Mouse (Mus musculus) embryonic facial prominence, embryonic 15.5 days (tissue): ENCODE data around the gene Mfsd4b5. TPM values are rescaled to one million over a fixed set of nuclear protein-coding genes. Genes with fewer than 3 reads are reported as not detected.
"Not testable (repeated sequence)": the region's sequence is repeated elsewhere in the genome, so short reads cannot be mapped to it uniquely, and the experiment has no call there.

Source experiments
- ATAC-seq: fragments of 200-750 bp; cut with Nextera tagmentation; 2 replicates; pipeline ENCODE4 v1.8.0; 2017; ENCODE audit warnings: low read depth, moderate TSS enrichment; ENCODE audit not compliant: insufficient number of reproducible peaks, low FRiP score, low TSS enrichment
- H3K27ac ChIP-seq: fragments of 300-500 bp; sonication (generic); replicated peaks from 2 replicates; pipeline ENCODE4 v1.5.1; 2015; ENCODE audit warnings: mild to moderate bottlenecking, inconsistent platforms
- H3K27me3 ChIP-seq: fragments of 300-500 bp; sonication (generic); 2 replicates; pipeline ENCODE4 v1.6.1; 2015; ENCODE audit warnings: inconsistent platforms
- H3K36me3 ChIP-seq: fragments of 300-500 bp; sonication (generic); 2 replicates; pipeline ENCODE4 v1.6.1; 2015; ENCODE audit warnings: mild to moderate bottlenecking, inconsistent platforms
- H3K4me1 ChIP-seq: fragments of 300-500 bp; sonication (generic); 2 replicates; pipeline ENCODE4 v1.6.1; 2015; ENCODE audit warnings: inconsistent platforms
- H3K4me2 ChIP-seq: fragments of 300-500 bp; sonication (generic); replicated peaks from 2 replicates; pipeline ENCODE4 v1.6.1; 2015; ENCODE audit warnings: mild to moderate bottlenecking, inconsistent platforms
- H3K4me3 ChIP-seq: fragments of 300-500 bp; sonication (generic); replicated peaks from 2 replicates; pipeline ENCODE4 v1.5.1; 2015; ENCODE audit warnings: mild to moderate bottlenecking, inconsistent platforms
- H3K9ac ChIP-seq: fragments of 300-500 bp; sonication (generic); 2 replicates; pipeline ENCODE4 v1.6.1; 2015; ENCODE audit warnings: inconsistent platforms
- H3K9me3 ChIP-seq: fragments of 300-500 bp; sonication (generic); replicated peaks from 2 replicates; pipeline ENCODE4 v1.6.1; 2016; ENCODE audit warnings: inconsistent platforms
- WGBS: fragments of 180-500 bp; shearing (Covaris S2); methylation state at CpG from one replicate; pipeline ENCODE4 v1.1.7; 2015; 5-methylcytosine and 5-hydroxymethylcytosine counted together
- polyA plus RNA-seq: library from polyadenylated mRNA; unstranded; fragments of >200 nt; fragmentation: Nextera tagmentation; extraction: Ambion mirVana; gene quantifications from 2 replicates; pipeline ENCODE4 v1.2.1, GENCODE M21; 2015

Mfsd4b5 gene
- polyA plus RNA-seq, 1 experiment from 2014 or later, result 0.05 TPM

DNA sequence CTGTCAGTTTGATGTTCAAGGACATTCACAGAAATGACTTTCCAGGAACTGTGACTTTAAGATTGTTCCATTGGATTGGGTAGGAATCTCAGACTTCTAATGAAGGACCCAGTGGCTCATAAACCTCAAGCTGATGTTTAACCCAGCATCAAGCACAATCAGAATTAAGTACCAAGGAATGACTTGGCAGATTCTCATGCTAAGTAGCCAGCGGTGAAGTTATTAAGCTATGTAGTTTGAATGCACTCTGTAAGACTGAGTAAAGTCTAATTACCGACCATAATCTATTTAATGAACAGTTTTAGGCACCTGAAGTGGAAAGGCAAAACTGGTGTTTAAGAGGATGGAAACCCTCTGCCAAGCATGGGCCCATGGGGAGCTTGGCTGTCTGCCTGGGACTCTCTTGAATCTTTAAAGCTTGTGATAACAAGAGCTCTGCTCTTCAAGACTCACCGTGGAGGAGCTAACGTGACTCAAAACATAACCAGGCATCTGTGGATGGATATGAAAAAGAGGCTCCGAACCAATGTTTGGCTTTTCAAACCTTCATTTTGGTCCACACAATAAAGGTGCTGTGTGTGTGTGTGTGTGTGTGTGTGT lies 31.9 kb upstream of the Mfsd4b5 start:
- Histone ChIP-seq H3K27ac (no peak overlapping the region), H3K4me3 (no peak overlapping the region), H3K9ac (no peak overlapping the region), H3K36me3 (no peaks in the 10 kb centered on the region), H3K4me1 (no peaks in the 10 kb centered on the region), H3K4me2 (no peak overlapping the region), H3K9me3 (no peaks in the 10 kb centered on the region), H3K27me3 (no peaks in the 10 kb centered on the region)
- WGBS, result 80% methylated on average over 5 of the region's 5 CpGs
- ATAC-seq, result no peak

DNA sequence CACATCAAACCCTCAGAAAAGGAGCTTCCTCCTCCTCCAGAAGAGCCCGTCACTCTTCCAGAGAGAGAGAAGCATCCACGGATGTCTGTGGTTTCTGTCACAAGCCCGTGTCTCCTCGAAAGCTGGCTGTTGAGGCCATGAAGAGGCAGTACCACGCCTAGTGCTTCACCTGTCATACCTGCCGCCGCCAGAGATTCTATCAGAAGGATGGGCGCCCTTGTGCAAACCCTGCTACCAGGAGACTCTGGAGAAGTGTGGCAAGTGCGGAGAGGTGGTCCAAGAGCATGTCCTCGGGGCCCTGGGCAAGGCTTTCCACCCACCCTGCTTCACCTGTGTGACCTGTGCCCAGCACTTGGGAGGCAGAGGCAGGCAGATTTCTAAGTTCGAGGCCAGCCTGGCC lies 23.1 kb upstream of the Mfsd4b5 start:
- Histone ChIP-seq H3K4me3 (no peak overlapping the region), H3K9ac (no peak overlapping the region), H3K27me3 (no peaks in the 10 kb centered on the region), H3K4me2 (no peak overlapping the region), H3K27ac (no peak overlapping the region), H3K9me3 (no peaks in the 10 kb centered on the region), H3K36me3 (no peaks in the 10 kb centered on the region), H3K4me1 (no peaks in the 10 kb centered on the region)
- no peak for ATAC-seq
- 78% methylated on average over 11 of the region's 11 CpGs for WGBS

GRCm38 (mm10) chr10:40008847-40009246 lies 22.4 kb upstream of the Mfsd4b5 start:
- H3K4me1 ChIP-seq, H3K27me3 ChIP-seq, H3K9me3 ChIP-seq, H3K36me3 ChIP-seq, ATAC-seq, H3K9ac ChIP-seq, H3K27ac ChIP-seq, H3K4me3 ChIP-seq, H3K4me2 ChIP-seq: not testable (repeated sequence)
- 73% methylated on average over 4 of the region's 4 CpGs for WGBS

GRCm38 (mm10) chr10:40007953-40008352 lies 21.5 kb upstream of the Mfsd4b5 start:
- H3K4me1 ChIP-seq, result no peaks in the 10 kb centered on the region
- H3K36me3 ChIP-seq, result no peaks in the 10 kb centered on the region
- H3K9ac ChIP-seq, result no peak overlapping the region
- no peak overlapping the region for H3K4me3 ChIP-seq
- no peak overlapping the region for H3K4me2 ChIP-seq
- 80% methylated on average over 4 of the region's 4 CpGs for WGBS
- no peaks in the 10 kb centered on the region for H3K9me3 ChIP-seq
- ATAC-seq, result no peak
- no peaks in the 10 kb centered on the region for H3K27me3 ChIP-seq
- H3K27ac ChIP-seq, result no peak overlapping the region

DNA sequence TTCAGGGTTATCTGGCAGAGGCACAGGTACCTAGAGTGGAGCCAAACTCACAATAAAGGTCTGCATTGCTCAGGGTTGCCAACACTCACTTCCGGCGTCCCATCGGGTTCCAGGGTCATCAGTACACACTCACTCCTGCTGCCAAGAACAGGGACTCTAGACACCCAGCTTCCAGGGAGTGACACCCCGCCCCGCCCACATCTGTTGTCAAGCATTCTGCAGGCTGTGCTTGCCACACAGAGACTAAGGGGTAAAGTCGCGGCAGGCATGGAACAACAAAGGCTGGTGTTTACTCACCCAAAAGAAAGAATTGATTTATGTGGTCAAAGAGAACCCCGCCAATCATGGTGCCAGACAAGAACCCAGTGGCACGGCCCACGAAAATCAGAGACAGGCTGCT lies 20.5 kb upstream of the Mfsd4b5 start:
- no peak overlapping the region for H3K4me3 ChIP-seq
- no peaks in the 10 kb centered on the region for H3K4me1 ChIP-seq
- H3K4me2 ChIP-seq, result no peak overlapping the region
- no peaks in the 10 kb centered on the region for H3K9me3 ChIP-seq
- H3K9ac ChIP-seq, result no peak overlapping the region
- H3K36me3 ChIP-seq, result no peaks in the 10 kb centered on the region
- H3K27ac ChIP-seq, result no peak overlapping the region
- WGBS, result 59% methylated on average over 10 of the region's 10 CpGs
- no peaks in the 10 kb centered on the region for H3K27me3 ChIP-seq
- no peak for ATAC-seq

GRCm38 (mm10) chr10:40000746-40001145 lies 14.3 kb upstream of the Mfsd4b5 start:
- Histone ChIP-seq H3K9me3 (no peaks in the 10 kb centered on the region), H3K4me2 (no peak overlapping the region), H3K4me1 (no peaks in the 10 kb centered on the region), H3K27ac (no peak overlapping the region), H3K4me3 (no peak overlapping the region), H3K9ac (no peak overlapping the region), H3K27me3 (no peaks in the 10 kb centered on the region), H3K36me3 (no peaks in the 10 kb centered on the region)
- 77% methylated on average over 2 of the region's 2 CpGs for WGBS
- no peak for ATAC-seq

DNA sequence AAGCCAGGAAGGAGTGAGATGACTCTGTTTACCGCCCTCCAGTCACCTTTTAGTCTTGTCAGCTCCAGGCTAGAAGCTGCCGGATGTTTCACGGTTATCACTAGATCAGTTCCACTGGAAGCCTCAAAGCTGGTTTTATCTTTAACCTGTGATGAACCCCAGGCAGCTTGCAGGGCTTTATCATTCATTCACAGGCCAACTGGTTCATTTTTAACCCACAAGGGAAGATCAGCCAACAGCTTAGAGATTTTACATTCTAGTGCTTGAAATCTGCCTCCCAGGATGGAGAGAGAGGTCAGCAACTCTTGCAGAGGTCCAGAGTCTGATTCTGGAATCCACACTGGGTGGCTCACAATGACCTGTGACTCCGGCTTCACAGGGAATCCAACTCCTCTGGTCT lies 4.7 kb upstream of the Mfsd4b5 start:
- Histone ChIP-seq H3K9me3 (no peaks in the 10 kb centered on the region), H3K36me3 (no peaks in the 10 kb centered on the region), H3K4me1 (no peaks in the 10 kb centered on the region), H3K4me2 (no peak overlapping the region), H3K4me3 (no peak overlapping the region), H3K9ac (no peak overlapping the region), H3K27ac (no peak overlapping the region), H3K27me3 (no peaks in the 10 kb centered on the region)
- no peak for ATAC-seq
- WGBS, result 53% methylated on average over 4 of the region's 4 CpGs

DNA sequence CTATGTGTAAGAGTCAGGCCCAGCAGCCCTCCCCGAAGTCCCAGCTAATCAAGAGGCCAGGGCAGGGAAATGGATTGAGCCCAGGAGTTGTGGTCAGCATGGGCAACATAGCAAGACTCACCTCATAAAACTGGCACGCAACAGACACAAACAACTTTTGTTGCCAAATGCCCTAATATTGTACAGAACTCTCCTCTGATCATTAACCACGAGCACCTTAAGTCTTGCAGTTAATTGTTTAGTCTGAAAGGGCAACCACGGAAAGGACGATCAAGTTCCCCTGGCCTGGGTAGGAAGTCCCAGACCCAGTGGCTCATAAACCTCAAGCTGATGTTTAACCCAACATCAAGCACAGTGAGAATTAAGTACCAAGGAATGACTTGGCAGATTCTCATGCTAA lies 3.8 kb downstream of the Mfsd4b5 start:
- 69% methylated on average over 5 of the region's 5 CpGs for WGBS
- no peaks in the 10 kb centered on the region for H3K36me3 ChIP-seq
- H3K9ac ChIP-seq, result no peak overlapping the region
- ATAC-seq, result no peak
- H3K4me2 ChIP-seq, result no peak overlapping the region
- no peak overlapping the region for H3K4me3 ChIP-seq
- H3K27ac ChIP-seq, result no peak overlapping the region
- no peaks in the 10 kb centered on the region for H3K27me3 ChIP-seq
- H3K4me1 ChIP-seq, result no peaks in the 10 kb centered on the region
- 0 out of 2 replicates have a peak, but pooled peaks cover 2% of the 10 kb centered on the region for H3K9me3 ChIP-seq

- Histone ChIP-seq H3K4me1 (no peaks in the 10 kb centered on the region), H3K4me2 (no peak overlapping the region), H3K4me3 (no peak overlapping the region), H3K27me3 (no peaks in the 10 kb centered on the region), H3K36me3 (no peaks in the 10 kb centered on the region), H3K9me3 (0 out of 2 replicates have a peak, but pooled peaks cover 3% of the 10 kb centered on the region), H3K9ac (no peak overlapping the region), H3K27ac (no peak overlapping the region)
- 93% methylated on average over 1 of the region's 1 CpGs for WGBS
- no peak for ATAC-seq
These were observed 8.2 kb downstream of the Mfsd4b5 start for GRCm38 (mm10) chr10:39978231-39978630.

- no peak overlapping the region for H3K4me2 ChIP-seq
- ATAC-seq, result no peak
- H3K4me3 ChIP-seq, result no peak overlapping the region
- H3K36me3 ChIP-seq, result no peaks in the 10 kb centered on the region
- H3K9me3 ChIP-seq, result 0 out of 2 replicates have a peak, but pooled peaks cover 3% of the 10 kb centered on the region
- no peaks in the 10 kb centered on the region for H3K27me3 ChIP-seq
- H3K27ac ChIP-seq, result no peak overlapping the region
- no peaks in the 10 kb centered on the region for H3K4me1 ChIP-seq
- WGBS, result 93% methylated on average over 4 of the region's 4 CpGs
- no peak overlapping the region for H3K9ac ChIP-seq
These were observed 9.1 kb downstream of the Mfsd4b5 start for GRCm38 (mm10) chr10:39977346-39977745.

DNA sequence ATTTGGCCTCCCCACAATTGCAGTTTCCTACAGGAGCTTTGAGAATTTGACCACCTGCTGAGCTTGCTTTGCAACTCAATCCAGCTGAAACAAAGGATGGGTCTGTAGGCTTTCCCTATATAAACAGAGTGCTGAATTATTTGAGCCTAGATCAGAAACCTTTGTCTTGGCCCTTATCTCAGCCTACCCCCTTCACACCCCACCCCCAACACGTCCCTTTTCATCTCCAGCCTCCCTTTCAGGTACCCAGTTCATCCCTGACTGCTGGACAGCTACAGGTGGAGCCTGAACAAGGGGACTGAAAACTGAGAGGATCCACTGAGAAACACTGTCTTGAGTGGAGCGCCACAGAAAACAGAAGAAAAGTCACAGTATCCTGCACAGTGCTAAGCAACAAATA lies 10.7 kb downstream of the Mfsd4b5 start:
- Histone ChIP-seq H3K9ac (no peak overlapping the region), H3K36me3 (no peaks in the 10 kb centered on the region), H3K4me1 (no peaks in the 10 kb centered on the region), H3K9me3 (0 out of 2 replicates have a peak, but pooled peaks cover 3% of the 10 kb centered on the region), H3K27ac (no peak overlapping the region), H3K4me3 (no peak overlapping the region), H3K4me2 (no peak overlapping the region), H3K27me3 (no peaks in the 10 kb centered on the region)
- 39% methylated on average over 2 of the region's 2 CpGs for WGBS
- ATAC-seq, result no peak

- H3K27ac ChIP-seq, result no peak overlapping the region
- no peak for ATAC-seq
These were observed 11.5 kb downstream of the Mfsd4b5 start for GRCm38 (mm10) chr10:39974982-39975381.

More at GRCm38 (mm10) chr10:39974982-39975381, 11.5 kb downstream of the Mfsd4b5 start:
- 0 out of 2 replicates have a peak, but pooled peaks cover 3% of the 10 kb centered on the region for H3K9me3 ChIP-seq
- 49% methylated on average over 11 of the region's 11 CpGs for WGBS
- no peak overlapping the region for H3K4me3 ChIP-seq
- H3K4me2 ChIP-seq, result no peak overlapping the region
- H3K27me3 ChIP-seq, result no peaks in the 10 kb centered on the region
- no peak overlapping the region for H3K9ac ChIP-seq
- H3K36me3 ChIP-seq, result no peaks in the 10 kb centered on the region
- no peaks in the 10 kb centered on the region for H3K4me1 ChIP-seq
